Comparison of ENCODE assay signal across 8 mouse cellular contexts in genomic region chr3:40523371-40523783, GRCm38 (mm10). TPM values are rescaled to one million over a fixed set of nuclear protein-coding genes. Genes with fewer than 3 reads are reported as not detected.
DNase-seq lines count a peak whose midpoint lies in the region; ATAC-seq and TF ChIP-seq lines count a peak whose summit lies in the region.

No protein-coding gene starts in this region.

- no peaks in the 10 kb centered on the region for H3K9me3 ChIP-seq in heart, embryonic 14.5 days (ENCODE audit: control insufficient read depth, low read length)
- H3K9me3 ChIP-seq in forebrain, postnatal 0 days (ENCODE audit: low read length): no peaks in the 10 kb centered on the region

- peak overlapping the region; percentile 54 for H3K4me2 ChIP-seq in heart, embryonic 14.5 days (ENCODE audit: low read length)
- no peak overlapping the region for H3K4me2 ChIP-seq in forebrain, postnatal 0 days (ENCODE audit: low read depth)

- no peaks in the 10 kb centered on the region for H3K79me2 ChIP-seq in macrophage (ENCODE audit: inconsistent target)

- WGBS in heart, embryonic 14.5 days: 12% methylated on average over 7 of the region's 7 CpGs
- WGBS in forebrain, postnatal 0 days: 9% methylated on average over 7 of the region's 7 CpGs
- 16% methylated on average over 6 of the region's 7 CpGs for WGBS in macrophage (ENCODE audit: missing documents)

- H3K27me3 ChIP-seq in heart, embryonic 14.5 days (ENCODE audit: control insufficient read depth, insufficient read depth, low read length): peaks cover 7% of the 10 kb centered on the region; the same call in 1 of the 2 replicates
- H3K27me3 ChIP-seq in forebrain, postnatal 0 days (ENCODE audit: insufficient read depth, low read length): no peaks in the 10 kb centered on the region

- ATAC-seq in heart, embryonic 14.5 days (ENCODE audit: insufficient number of reproducible peaks, insufficient read depth, low FRiP score, low read depth): no peak
- no peak for ATAC-seq in forebrain, postnatal 0 days

- no peak overlapping the region for H3K27ac ChIP-seq in heart, embryonic 14.5 days (replicated peaks in 1 of 2; ENCODE audit: control insufficient read depth in 1 of 2, insufficient read depth in 1 of 2, low read depth in 2 of 2, low read length in 2 of 2)
- H3K27ac ChIP-seq in forebrain, postnatal 0 days (ENCODE audit: low read depth, low read length): no peak overlapping the region
- no peak overlapping the region for H3K27ac ChIP-seq in macrophage

- peak; percentile 66 for TF ChIP-seq CTCF in forebrain, postnatal 0 days (IDR thresholded peaks at IDR 0.05; ENCODE audit: low read depth)

- H3K9ac ChIP-seq in heart, embryonic 14.5 days (ENCODE audit: low read length): no peak overlapping the region
- H3K9ac ChIP-seq in forebrain, postnatal 0 days: no peak overlapping the region

- no peak overlapping the region for H3K4me3 ChIP-seq in heart, embryonic 14.5 days (ENCODE audit: control insufficient read depth in 1 of 2, insufficient read depth in 1 of 2, low read depth in 1 of 2, low read length in 2 of 2)
- H3K4me3 ChIP-seq in forebrain, postnatal 0 days (ENCODE audit: low read depth, low read length): no peak overlapping the region
- peak overlapping the region; percentile 1; the same call in 1 of the 2 replicates for H3K4me3 ChIP-seq in macrophage (ENCODE audit: inconsistent target)

- no peaks in the 10 kb centered on the region for H3K36me3 ChIP-seq in heart, embryonic 14.5 days (ENCODE audit: control insufficient read depth, insufficient read depth, low read length)
- H3K36me3 ChIP-seq in forebrain, postnatal 0 days (ENCODE audit: insufficient read depth): no peaks in the 10 kb centered on the region
- no peaks in the 10 kb centered on the region for H3K36me3 ChIP-seq in macrophage (ENCODE audit: inconsistent target)

- intact Hi-C loops in heart, postnatal 14 days (cut with DNase I): no loop called here

- peaks cover 2 to 5% of the 10 kb centered on the region in 2 experiments; a peak in 3 of 4 replicates for H3K4me1 ChIP-seq in heart, embryonic 14.5 days (ENCODE audit: control insufficient read depth in 2 of 2, insufficient read depth in 2 of 2, low read length in 2 of 2)
- H3K4me1 ChIP-seq in forebrain, postnatal 0 days (ENCODE audit: insufficient read depth): no peaks in the 10 kb centered on the region

- no peak for DNase-seq in heart, postnatal 14 days
- DNase-seq in NIH3T3 (ENCODE audit: low read depth): peak; percentile 69
- peak; percentile 69 for DNase-seq in forebrain, postnatal 0 days
- no peak for DNase-seq in right cerebral cortex, postnatal 10 days (ENCODE audit: low spot score in 2 of 2)
- DNase-seq in ovary, adult 18-20 months (ENCODE audit: low spot score): no peak
- DNase-seq in thymus, postnatal 4 days: no peak

RNA-seq across cellular contexts. Expression of gene Intu, which starts 7.7 kb away (rescaled TPM):
- 3.3 and 4.1 TPM in 2 replicates for polyA plus RNA-seq in heart, embryonic 14.5 days (2014; fragmentation: Nextera tagmentation; extraction: Ambion mirVana)
- 10 to 100 TPM; 11.9 to 12.4 TPM for total RNA-seq in heart, postnatal 14 days (2021)
- 5.8 and 10.5 TPM in 2 replicates for total RNA-seq in forebrain, postnatal 0 days (2014; rRNA removed)
- 3.2 and 3.3 TPM in 2 replicates for polyA plus RNA-seq in forebrain, postnatal 0 days (2015; fragmentation: Nextera tagmentation; extraction: Ambion mirVana)
- total RNA-seq in macrophage (2018; cell fraction: chromatin; rRNA removed): 10 to 100 TPM in 10 of 26 experiments, 1 to 10 TPM in 16; 3.0 to 15.7 (median 9.6) TPM
- total RNA-seq in macrophage (2018; cell fraction: cytosol; rRNA removed): 1 to 10 TPM; 1.9 to 3.5 (median 2.8) TPM
- 10 to 100 TPM in 2 of 26 experiments, 1 to 10 TPM in 24; 2.8 to 14.9 (median 6.9) TPM for total RNA-seq in macrophage (2018; cell fraction: nucleus; rRNA removed)
- 1.0 to 2.0 TPM (median 1.8 TPM) in 3 replicates for polyA plus RNA-seq in macrophage (2018)

Comparison
In these comparisons a context has a peak if more than half of its experiments do, and no peak if none do; other contexts are left out.
1. DNase-seq: peak in NIH3T3 (single experiment) and forebrain, postnatal 0 days (single experiment); none in heart, postnatal 14 days (0 of 2), right cerebral cortex, postnatal 10 days (0 of 2), ovary, adult 18-20 months (single experiment) and thymus, postnatal 4 days (single experiment).